Mouse (Mus musculus): ENCODE data around the gene Gpr108.
"Not testable (repeated sequence)": the region's sequence is repeated elsewhere in the genome, so short reads cannot be mapped to it uniquely, and the experiment has no call there.

Gene Gpr108

GRCm38 (mm10) chr17:57248201-57248699 lies at the start of gene Gpr108:
Gpr108 (minus strand) TSS chr17:57248446.
- DNase-seq (ENCODE audit: extremely low spot score, low read depth, low spot score): peak; percentile 63

GRCm38 (mm10) chr17:57297040-57297439 lies 48.8 kb upstream of the Gpr108 start:
- no peak for DNase-seq (ENCODE audit: extremely low spot score, low read depth, low spot score)

GRCm38 (mm10) chr17:57295935-57296334 lies 47.7 kb upstream of the Gpr108 start:
- no peak for DNase-seq (ENCODE audit: extremely low spot score, low read depth, low spot score)

GRCm38 (mm10) chr17:57292968-57293367 lies 44.7 kb upstream of the Gpr108 start:
- DNase-seq (ENCODE audit: extremely low spot score, low read depth, low spot score): no peak

- DNase-seq (ENCODE audit: extremely low spot score, low read depth, low spot score): no peak
Measured at GRCm38 (mm10) chr17:57292302-57292701, 44.1 kb upstream of the Gpr108 start.

- DNase-seq (ENCODE audit: extremely low spot score, low read depth, low spot score): no peak
Measured at GRCm38 (mm10) chr17:57290671-57291055, 42.4 kb upstream of the Gpr108 start.

GRCm38 (mm10) chr17:57290001-57290670 lies 41.9 kb upstream of the Gpr108 start:
- DNase-seq (ENCODE audit: extremely low spot score, low read depth, low spot score): no peak

GRCm38 (mm10) chr17:57289252-57289651 lies 41.0 kb upstream of the Gpr108 start:
- DNase-seq (ENCODE audit: extremely low spot score, low read depth, low spot score): no peak

- DNase-seq (ENCODE audit: extremely low spot score, low read depth, low spot score): no peak
Measured at GRCm38 (mm10) chr17:57286718-57287355, 38.6 kb upstream of the Gpr108 start.

GRCm38 (mm10) chr17:57285077-57285476 lies 36.8 kb upstream of the Gpr108 start:
- no peak for DNase-seq (ENCODE audit: extremely low spot score, low read depth, low spot score)

- no peak for DNase-seq (ENCODE audit: extremely low spot score, low read depth, low spot score)
Measured at GRCm38 (mm10) chr17:57283906-57284305, 35.7 kb upstream of the Gpr108 start.

GRCm38 (mm10) chr17:57280411-57280810 lies 32.2 kb upstream of the Gpr108 start:
- no peak for DNase-seq (ENCODE audit: extremely low spot score, low read depth, low spot score)

GRCm38 (mm10) chr17:57279591-57280224 lies 31.5 kb upstream of the Gpr108 start:
- DNase-seq (ENCODE audit: extremely low spot score, low read depth, low spot score): no peak

GRCm38 (mm10) chr17:57278943-57279590 lies 30.8 kb upstream of the Gpr108 start, which contains the start of gene Vav1:
Vav1 (plus strand) TSS chr17:57279100.
- DNase-seq (ENCODE audit: extremely low spot score, low read depth, low spot score): no peak

GRCm38 (mm10) chr17:57278537-57278936 lies 30.3 kb upstream of the Gpr108 start:
- no peak for DNase-seq (ENCODE audit: extremely low spot score, low read depth, low spot score)

GRCm38 (mm10) chr17:57277598-57278261 lies 29.5 kb upstream of the Gpr108 start:
- DNase-seq (ENCODE audit: extremely low spot score, low read depth, low spot score): not testable (repeated sequence)

- DNase-seq (ENCODE audit: extremely low spot score, low read depth, low spot score): peak; percentile 67
Measured at GRCm38 (mm10) chr17:57276634-57277121, 28.4 kb upstream of the Gpr108 start.

GRCm38 (mm10) chr17:57275997-57276351 lies 27.7 kb upstream of the Gpr108 start:
- no peak for DNase-seq (ENCODE audit: extremely low spot score, low read depth, low spot score)

- DNase-seq (ENCODE audit: extremely low spot score, low read depth, low spot score): no peak
Measured at GRCm38 (mm10) chr17:57275111-57275996, 27.1 kb upstream of the Gpr108 start.

GRCm38 (mm10) chr17:57274686-57275085 lies 26.4 kb upstream of the Gpr108 start:
- no peak for DNase-seq (ENCODE audit: extremely low spot score, low read depth, low spot score)

All from hindlimb bud, embryonic 11.5 days (tissue).